Mouse (Mus musculus) G1E (cell line): ENCODE measurements around the gene C8g.

ENCODE experiments used
- CTCF ChIP-seq: IDR thresholded peaks from 2 replicates; pipeline ENCODE4 v1.5.1; 2012; ENCODE audit warnings: low read depth, low read length, inconsistent platforms, mixed read lengths
- TAL1 ChIP-seq: conservative IDR thresholded peaks from 2 replicates; pipeline ENCODE4 v1.6.1; 2012; ENCODE audit warnings: low read depth, low read length, inconsistent platforms, mixed read lengths

DNA sequence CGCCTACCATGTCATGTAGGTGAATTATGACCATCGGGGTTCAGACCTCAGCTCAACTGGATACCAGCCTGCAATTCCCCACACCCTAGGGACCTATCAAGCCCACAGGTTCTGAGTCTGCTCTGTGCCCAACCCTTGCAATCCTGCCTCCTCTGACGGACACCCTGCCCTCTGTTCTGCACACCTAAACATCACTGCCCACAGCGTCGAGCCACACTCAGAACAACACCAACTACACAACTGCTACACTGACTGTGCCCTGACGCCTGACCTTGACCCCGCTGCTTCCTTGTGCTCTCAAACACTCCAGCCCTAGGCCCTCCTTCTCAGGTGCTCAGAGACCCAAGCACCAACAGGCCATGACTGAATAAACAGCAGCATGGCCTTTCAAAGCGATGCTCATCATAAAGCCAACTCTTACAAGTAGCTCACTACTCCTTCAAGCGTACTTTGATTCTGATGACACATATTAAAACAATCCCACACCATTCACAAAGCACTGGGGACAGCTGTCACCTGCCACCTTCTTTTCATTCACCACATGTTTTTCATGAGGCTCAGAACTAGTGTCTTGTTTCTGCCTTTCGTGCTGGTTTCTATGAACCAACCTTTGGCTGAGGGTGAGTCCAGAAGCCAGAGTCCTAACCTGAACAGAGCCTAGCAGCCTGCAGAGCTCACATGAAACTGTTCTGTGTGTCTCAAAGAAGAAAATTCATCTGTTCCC is 40.3 kb upstream of the C8g start:
- TF ChIP-seq CTCF (no peak), TAL1 (no peak)
